Mouse (Mus musculus) erythroblast, embryonic 14.5 days (primary cell): ENCODE results near the gene 1700029H14Rik. TPM values are rescaled to one million over a fixed set of nuclear protein-coding genes. Genes with fewer than 3 reads are reported as not detected.

Source experiments
- H3K27me3 ChIP-seq: 2 replicates; pipeline ENCODE4 v1.6.1; 2012; ENCODE audit warnings: inconsistent platforms; ENCODE audit not compliant: control insufficient read depth
- H3K36me3 ChIP-seq: 2 replicates; pipeline ENCODE4 v1.6.1; 2012; ENCODE audit warnings: mild to moderate bottlenecking, inconsistent platforms; ENCODE audit not compliant: control insufficient read depth
- H3K4me1 ChIP-seq: 2 replicates; pipeline ENCODE4 v1.6.1; 2012; ENCODE audit warnings: inconsistent platforms; ENCODE audit not compliant: control insufficient read depth
- H3K4me3 ChIP-seq: replicated peaks from 2 replicates; pipeline ENCODE3; 2012; ENCODE audit warnings: moderate library complexity, mild to moderate bottlenecking, inconsistent platforms
- H3K9me3 ChIP-seq: 2 replicates; pipeline ENCODE4 v1.6.1; 2012; ENCODE audit warnings: low read length, inconsistent platforms, mixed read lengths; ENCODE audit not compliant: control insufficient read depth
- GATA1 ChIP-seq: IDR thresholded peaks from 2 replicates; pipeline ENCODE4 v1.6.1; 2012; ENCODE audit warnings: low read length, inconsistent platforms, mixed read lengths
- TAL1 ChIP-seq: IDR thresholded peaks from 3 replicates; pipeline ENCODE4 v1.6.1; 2012; ENCODE audit warnings: low read length, inconsistent platforms, mixed read lengths
- polyA plus RNA-seq: library from polyadenylated mRNA; stranded (reverse); fragments of >175 nt; gene quantifications from 2 replicates; pipeline ENCODE4 v1.2.3, GENCODE M21; 2012

The 1700029H14Rik gene
- polyA plus RNA-seq = not detected in 2 replicates

DNA sequence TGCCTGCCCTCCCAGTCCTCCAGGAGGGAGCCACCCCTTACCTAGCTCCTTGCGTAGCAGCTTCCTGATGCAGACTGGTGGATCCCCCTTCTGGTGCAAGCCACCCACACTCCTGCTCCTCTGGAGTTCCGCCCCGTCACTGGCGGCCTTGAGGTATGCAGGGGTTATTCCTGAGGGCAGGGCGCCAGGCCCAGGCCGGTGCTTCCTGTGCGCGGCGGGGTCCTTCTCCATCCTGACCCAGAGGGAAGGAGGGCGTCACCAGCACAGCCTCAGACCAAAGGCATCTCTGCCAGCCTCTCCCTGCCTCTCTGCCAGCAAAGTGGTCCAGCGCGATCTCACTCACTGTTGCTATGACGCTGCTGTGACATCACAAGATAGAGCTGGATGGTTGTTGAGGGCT is at the start of gene 1700029H14Rik:
Gene 1700029H14Rik, minus strand, starts transcription at position 344 of the 400 bp plus-strand sequence.
- Histone ChIP-seq H3K36me3 (no peaks in the 10 kb centered on the region), H3K27me3 (no peaks in the 10 kb centered on the region), H3K9me3 (no peaks in the 10 kb centered on the region), H3K4me1 (no peaks in the 10 kb centered on the region), H3K4me3 (no peak within 1 kb of the TSS)
- no peak for TF ChIP-seq GATA1
- no peak for TF ChIP-seq TAL1

DNA sequence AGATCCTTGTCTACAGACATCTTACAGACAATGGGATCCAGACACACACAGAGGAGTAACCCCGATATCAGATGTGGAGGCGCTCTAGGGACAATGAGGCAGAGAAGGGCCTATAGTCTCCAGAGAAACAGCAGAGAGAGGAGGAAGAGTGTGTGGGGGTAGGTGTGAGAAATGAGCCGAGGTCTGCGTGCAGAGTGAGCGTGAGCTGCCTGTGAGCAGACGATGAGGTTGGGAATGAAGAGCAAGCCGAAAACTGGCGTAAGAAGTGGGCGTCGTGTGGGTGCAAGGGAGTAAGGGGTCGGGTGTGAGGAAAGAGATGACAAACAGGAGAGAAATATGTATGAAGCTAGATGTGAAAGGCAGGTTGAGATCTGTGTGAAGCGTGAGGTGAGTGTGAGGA is 49.4 kb upstream of the 1700029H14Rik start:
- H3K4me1 ChIP-seq = peaks cover 2% of the 10 kb centered on the region; the same call in 1 of the 2 replicates
- TF ChIP-seq TAL1 (no peak), GATA1 (no peak)
- H3K36me3 ChIP-seq = peaks cover 9% of the 10 kb centered on the region
- no peak overlapping the region for H3K4me3 ChIP-seq
- H3K9me3 ChIP-seq = no peaks in the 10 kb centered on the region; the same call in 1 of the 2 replicates
- H3K27me3 ChIP-seq = no peaks in the 10 kb centered on the region

DNA sequence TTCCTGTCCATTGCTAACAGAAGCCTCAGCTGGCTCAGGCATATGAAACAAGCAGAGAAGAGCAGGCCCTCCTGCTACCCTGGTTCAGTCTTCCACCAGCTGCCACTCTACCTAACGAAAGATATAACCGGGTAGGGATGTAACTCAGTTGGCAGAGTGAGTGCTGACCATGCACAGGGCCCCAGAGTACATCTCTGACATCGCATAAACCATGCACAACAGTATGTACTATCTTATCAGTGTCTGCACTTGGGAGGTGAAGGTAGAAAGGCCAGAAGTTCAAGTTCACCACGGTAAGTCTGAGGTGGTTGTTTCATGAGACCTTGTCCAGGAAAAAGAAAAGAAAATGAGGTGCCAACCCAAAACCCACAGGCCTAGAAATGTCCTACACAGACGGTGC is 47.7 kb upstream of the 1700029H14Rik start:
- Histone ChIP-seq H3K27me3 (no peaks in the 10 kb centered on the region), H3K9me3 (no peaks in the 10 kb centered on the region; the same call in 1 of the 2 replicates), H3K4me1 (peaks cover 5% of the 10 kb centered on the region; the same call in 1 of the 2 replicates), H3K36me3 (peaks cover 9% of the 10 kb centered on the region), H3K4me3 (no peak overlapping the region)
- TF ChIP-seq GATA1 (no peak), TAL1 (no peak)

DNA sequence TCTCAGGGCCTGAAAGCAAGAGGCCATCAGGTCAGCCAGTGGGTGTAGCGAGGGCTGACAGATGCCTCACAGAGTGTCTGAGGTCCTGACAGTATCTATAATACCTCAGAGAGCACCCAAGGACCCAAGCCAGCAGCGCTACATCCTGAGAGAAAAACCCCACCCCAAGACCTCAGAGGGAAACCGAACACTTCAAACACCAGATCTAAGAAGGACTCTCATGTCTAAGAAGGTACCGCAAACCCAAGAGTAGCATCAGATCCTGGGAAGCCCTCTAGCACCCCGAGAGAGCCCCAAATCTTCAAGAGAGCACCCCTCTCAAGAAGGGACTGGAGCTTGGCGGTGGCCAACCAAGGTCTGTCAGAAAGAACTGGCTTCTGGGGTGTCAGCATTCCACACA is 46.7 kb upstream of the 1700029H14Rik start:
- Histone ChIP-seq H3K4me3 (no peak overlapping the region), H3K4me1 (peaks cover 5% of the 10 kb centered on the region; the same call in 1 of the 2 replicates), H3K27me3 (no peaks in the 10 kb centered on the region), H3K36me3 (peaks cover 9% of the 10 kb centered on the region), H3K9me3 (no peaks in the 10 kb centered on the region; the same call in 1 of the 2 replicates)
- no peak for TF ChIP-seq GATA1
- no peak for TF ChIP-seq TAL1

DNA sequence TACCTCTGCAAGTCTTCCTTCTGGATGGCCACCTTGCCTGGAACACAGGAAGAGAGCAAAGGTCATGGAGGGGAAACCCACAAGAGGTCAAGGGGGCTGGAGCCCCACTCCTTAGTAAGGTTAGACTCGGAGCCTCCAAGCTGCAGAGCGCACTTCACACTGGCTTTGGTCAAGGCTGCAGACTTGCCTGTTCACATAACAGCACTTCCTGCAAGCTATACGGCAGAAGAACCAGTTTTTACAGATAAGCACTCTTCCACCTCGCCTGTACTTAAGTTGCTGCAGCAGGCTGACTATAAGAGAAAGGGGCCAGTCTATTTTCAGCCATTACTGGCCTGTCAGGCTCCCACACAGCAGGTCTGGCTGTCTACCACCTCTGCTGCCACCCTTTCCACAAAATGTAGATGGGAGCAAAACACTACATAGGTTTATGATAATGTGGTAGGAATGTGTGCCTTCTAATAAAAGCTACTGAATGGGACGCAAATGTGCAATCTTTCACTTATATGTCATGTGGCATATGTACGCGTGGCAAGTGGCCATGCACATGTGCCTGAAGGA is 43.7 kb upstream of the 1700029H14Rik start:
- no peak for TF ChIP-seq GATA1
- TF ChIP-seq TAL1 = no peak
- peaks cover 4% of the 10 kb centered on the region for H3K36me3 ChIP-seq
- no peaks in the 10 kb centered on the region for H3K27me3 ChIP-seq
- no peak overlapping the region for H3K4me3 ChIP-seq
- H3K4me1 ChIP-seq = peaks cover 5% of the 10 kb centered on the region; the same call in 1 of the 2 replicates
- H3K9me3 ChIP-seq = no peaks in the 10 kb centered on the region

DNA sequence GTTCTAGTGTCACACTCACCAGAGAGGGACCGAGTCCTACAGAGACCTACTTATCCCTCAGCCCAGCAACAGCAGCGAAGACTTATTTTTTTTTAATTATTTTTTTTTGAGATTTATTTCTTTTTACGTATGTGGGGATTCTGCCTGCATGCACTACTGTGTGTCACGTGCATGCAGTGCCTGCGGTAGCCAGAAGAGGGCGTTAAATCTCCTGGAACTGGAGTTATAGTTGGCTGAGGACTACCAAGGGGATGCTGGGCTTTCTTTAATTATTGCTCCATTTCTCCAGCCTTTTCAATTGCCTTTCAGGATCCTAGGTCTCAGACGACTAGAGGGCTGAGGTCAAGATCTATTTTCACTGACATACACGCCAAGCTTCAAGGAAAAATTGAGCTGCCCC is 40.4 kb upstream of the 1700029H14Rik start:
- TF ChIP-seq TAL1 (no peak), GATA1 (no peak)
- peaks cover 4% of the 10 kb centered on the region for H3K36me3 ChIP-seq
- H3K9me3 ChIP-seq = no peaks in the 10 kb centered on the region
- peaks cover 11% of the 10 kb centered on the region for H3K4me1 ChIP-seq
- no peak overlapping the region for H3K4me3 ChIP-seq
- no peaks in the 10 kb centered on the region for H3K27me3 ChIP-seq

DNA sequence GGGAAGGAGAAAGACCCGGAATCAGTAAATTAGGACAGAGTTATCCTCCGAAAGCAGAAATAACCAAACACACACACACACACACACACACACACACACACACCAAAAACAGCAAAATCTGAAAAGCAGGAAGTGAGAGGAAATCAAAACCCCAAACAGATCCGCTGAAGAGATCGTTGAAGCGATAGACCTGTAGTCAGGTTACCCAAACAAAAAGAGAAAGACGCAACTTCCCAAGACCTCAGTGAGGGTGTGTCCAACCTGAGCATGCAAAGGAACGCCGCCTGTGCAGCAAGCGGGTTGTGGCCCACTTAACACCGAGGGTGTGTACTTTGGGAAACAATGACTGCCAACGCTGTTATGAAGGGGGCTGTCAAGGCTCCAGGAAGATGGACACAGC is 38.9 kb upstream of the 1700029H14Rik start:
- TF ChIP-seq TAL1 = no peak
- TF ChIP-seq GATA1 = no peak
- no peak overlapping the region for H3K4me3 ChIP-seq
- H3K4me1 ChIP-seq = peaks cover 11% of the 10 kb centered on the region
- peaks cover 4% of the 10 kb centered on the region for H3K36me3 ChIP-seq
- no peaks in the 10 kb centered on the region for H3K27me3 ChIP-seq
- no peaks in the 10 kb centered on the region for H3K9me3 ChIP-seq

DNA sequence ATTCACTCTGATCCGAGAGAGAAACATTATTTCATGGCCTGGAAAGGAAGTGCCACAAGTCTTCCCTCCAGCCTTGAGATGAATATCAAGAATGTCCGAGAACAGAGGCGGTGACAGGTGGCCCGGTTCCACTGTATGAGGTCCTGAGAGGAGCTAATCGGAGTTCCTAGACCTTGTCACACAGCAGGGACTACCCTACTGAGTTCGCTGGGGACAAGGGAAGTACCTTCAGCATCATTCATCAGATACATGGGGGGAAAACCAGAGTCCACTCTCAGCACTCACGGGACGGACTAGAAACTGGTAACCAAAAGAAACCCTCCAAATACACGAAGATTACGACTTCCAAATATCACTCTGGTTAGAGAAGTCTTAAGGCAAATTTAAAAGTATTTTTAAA is 38.5 kb upstream of the 1700029H14Rik start:
- Histone ChIP-seq H3K36me3 (peaks cover 4% of the 10 kb centered on the region), H3K4me3 (no peak overlapping the region), H3K9me3 (no peaks in the 10 kb centered on the region), H3K27me3 (no peaks in the 10 kb centered on the region), H3K4me1 (peaks cover 9% of the 10 kb centered on the region)
- TF ChIP-seq GATA1 (no peak), TAL1 (no peak)

DNA sequence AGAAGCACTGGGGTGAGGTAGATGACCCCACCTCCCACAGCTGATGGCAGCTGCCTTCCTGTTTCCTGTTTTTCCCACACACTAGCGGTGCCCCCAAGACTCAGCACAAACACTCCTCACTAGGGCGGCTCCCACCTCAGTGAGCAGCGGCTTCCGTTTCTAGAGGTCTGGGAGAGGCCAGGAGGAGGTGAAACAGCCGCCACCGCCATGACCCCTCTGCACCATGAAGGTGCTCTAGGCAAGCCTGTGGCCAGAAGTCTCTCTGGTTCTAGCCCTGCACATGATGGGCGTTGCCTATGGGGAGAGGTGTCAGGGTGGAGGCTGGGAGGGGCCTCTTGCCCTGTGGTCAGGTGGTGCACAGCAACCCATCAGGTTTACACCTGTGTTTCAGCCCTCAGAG is 37.9 kb upstream of the 1700029H14Rik start:
- Histone ChIP-seq H3K4me3 (no peak overlapping the region), H3K9me3 (no peaks in the 10 kb centered on the region), H3K27me3 (no peaks in the 10 kb centered on the region), H3K36me3 (peaks cover 4% of the 10 kb centered on the region), H3K4me1 (peaks cover 7% of the 10 kb centered on the region)
- TF ChIP-seq GATA1 (no peak), TAL1 (no peak)

DNA sequence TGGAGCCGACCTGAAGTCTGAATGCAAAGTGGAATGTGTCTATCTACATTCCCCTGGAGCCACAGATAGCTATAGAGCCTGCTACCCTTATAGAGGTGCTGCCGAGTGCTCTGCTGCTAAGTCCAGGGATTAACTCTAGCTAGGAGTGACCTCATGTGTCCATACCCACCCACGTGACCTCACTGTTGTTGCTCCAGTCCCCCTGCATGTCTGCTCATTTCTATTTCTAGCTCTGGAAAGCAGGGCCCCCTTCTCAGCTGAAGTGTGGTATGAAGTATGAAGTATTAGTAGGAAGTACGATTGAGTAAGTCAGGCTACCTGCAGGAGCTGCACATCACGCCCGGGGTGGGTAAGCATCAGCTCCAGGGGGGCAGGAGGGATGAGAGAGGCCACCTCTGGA is 35.5 kb upstream of the 1700029H14Rik start:
- no peaks in the 10 kb centered on the region for H3K9me3 ChIP-seq
- H3K36me3 ChIP-seq = no peaks in the 10 kb centered on the region; the same call in none of the 2 replicates
- no peak for TF ChIP-seq TAL1
- no peak for TF ChIP-seq GATA1
- no peaks in the 10 kb centered on the region for H3K27me3 ChIP-seq
- peaks cover 7% of the 10 kb centered on the region for H3K4me1 ChIP-seq
- H3K4me3 ChIP-seq = no peak overlapping the region
